Mouse (Mus musculus) CD8-positive naive resting alpha-beta T cell, adult 2 months (primary cell): Measurements from ENCODE around the gene Med12l.

Source experiments
- DNase-seq, 2 experiments: peaks; one replicate each; pipeline ENCODE4 v3.0.0; 2022; ENCODE audit warnings: low read depth in 2 of 2, low spot score in 2 of 2

Med12l gene

DNA sequence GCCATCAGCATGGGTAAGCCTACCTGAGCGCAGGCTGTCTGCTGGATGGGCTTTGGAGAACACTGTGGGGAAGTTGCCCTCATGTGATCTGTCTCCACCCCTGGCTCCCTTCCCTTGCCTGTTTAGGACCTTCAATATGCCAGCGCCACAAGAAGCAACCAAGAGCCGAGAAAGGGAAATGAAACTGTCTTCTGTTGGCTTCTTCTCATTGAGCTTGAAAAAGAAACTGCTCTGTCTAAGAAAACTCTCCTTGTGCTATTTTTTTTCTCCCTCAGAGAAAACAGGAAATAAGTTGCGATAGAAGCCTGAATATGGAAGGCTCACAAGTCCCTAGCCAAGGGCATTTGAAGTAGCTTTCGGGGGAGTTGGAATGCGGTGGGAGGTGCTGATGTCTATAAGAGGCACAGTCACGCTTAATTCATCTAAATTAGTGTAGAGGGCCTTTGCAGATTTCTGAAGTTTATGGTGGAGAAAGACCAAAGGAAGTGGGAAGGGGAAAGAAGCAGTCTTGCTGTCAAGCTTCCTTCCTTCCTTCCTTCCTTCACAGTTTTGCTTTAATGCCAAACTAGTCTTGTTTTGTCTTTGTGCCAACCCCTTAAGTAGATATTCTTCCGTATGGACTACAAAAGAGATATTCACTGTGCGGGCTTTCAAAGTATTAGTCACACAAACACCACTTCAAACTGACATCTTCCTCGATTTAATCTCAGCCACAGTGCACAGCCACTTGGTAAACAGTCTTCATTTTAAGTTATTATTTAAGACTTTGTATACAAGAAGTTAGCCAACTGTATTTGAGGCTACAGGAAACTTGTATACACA, 223.3 kb downstream of the Med12l start:
- DNase-seq: peak; percentile 16 to 21

DNA sequence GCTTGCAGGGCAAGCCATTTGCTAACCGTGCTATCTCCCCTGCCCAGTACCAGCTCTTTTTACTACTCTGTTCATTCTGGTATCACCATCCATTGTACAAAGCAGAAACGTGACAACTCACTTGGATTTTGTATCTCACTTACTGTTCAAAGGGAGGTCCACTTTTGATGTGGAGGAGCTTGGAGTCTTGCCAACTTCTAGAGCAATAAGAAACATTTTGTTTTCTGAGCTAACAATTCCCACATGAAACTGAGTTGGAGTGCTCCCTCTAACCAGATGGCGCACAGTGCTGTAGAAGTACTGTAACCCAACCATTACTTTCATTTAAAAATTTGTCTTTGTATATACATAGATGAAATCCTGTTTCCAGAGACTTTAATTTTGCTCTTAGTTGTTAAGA, 225.3 kb downstream of the Med12l start:
- DNase-seq: no peak

DNA sequence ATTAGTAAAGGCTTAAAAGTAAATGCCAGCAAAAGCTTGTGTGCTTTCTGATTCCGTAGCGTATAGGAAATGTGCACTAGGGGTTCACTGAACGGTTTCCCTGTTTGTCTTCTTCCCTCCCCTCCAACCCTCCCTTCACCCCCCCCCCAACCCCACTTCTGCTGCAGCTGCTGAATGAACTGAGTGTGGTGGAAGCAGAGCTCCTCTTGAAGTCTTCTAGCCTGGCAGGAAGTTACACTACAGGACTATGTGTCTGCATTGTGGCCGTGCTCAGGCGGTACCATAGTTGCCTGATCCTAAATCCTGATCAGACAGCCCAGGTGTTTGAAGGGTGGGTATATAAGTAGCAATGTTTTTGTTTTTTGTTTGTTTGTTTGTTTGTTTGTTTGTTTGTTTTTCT, 229.3 kb downstream of the Med12l start:
- peak; percentile 12 to 23 for DNase-seq

DNA sequence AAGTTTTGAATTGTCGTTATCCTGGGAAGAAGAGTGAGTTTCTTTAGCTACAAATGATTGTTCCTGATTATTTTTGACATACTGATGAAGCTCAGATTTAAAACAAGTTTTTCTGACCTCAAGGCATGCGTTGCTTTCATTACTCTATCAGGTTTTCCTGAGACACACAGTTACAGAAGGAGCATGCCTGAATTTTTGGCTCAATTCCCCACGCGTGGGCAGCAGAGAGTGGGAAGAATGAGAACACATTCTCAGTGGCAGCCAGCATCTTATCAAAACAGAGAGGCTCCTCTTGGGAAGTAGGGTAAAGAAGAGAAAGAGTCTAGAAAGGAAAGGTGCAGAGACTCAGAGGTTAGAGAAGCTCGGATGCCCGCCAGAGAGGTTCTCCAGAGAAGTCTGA, 237.8 kb downstream of the Med12l start:
- no peak for DNase-seq

DNA sequence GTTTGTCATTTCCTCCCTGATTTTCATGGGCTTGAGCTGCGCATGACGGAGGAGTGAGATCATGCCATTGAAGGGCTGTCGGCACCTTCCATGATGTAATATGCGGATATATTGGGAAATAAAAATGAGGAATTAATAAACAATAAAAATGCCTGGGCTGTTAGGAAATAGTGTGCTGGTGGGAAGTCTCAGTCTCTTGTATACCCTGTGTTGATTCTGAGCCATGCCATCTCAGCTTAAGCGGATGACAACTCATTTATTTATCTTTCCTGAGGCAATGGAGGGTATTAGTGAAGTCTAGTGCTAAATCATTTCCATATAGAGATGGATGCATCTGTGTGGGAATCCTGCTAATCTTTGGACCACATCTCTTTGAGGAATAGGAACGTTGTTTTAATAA, 242.4 kb downstream of the Med12l start:
- no peak for DNase-seq

DNA sequence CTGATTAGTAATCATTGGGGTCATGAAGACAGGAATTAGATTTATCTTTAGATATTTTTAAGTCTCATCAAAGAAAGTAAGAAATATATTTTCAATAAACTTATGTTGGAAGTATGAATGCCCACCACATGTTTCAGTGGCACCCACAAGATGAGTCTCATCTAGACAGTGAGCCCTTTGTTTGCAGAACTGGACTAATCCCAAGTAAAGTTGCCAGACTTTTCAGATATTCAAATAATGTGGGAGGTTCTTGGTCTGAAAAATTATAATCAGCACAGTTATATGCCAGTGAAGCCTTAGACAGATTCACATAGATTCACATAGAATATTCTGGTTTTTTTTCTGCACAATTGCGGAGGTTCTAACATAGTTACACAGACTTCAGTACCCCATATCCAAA, 244.8 kb downstream of the Med12l start:
- no peak for DNase-seq

- peak; percentile 8 to 30 for DNase-seq
Measured at GRCm38 (mm10) chr3:59257740-59258664, 252.4 kb downstream of the Med12l start.

- peak; percentile 37 to 48 for DNase-seq
Measured at GRCm38 (mm10) chr3:59260745-59261144, 255.1 kb downstream of the Med12l start.

GRCm38 (mm10) chr3:59261709-59262472, 256.3 kb downstream of the Med12l start:
- DNase-seq: no peak

DNA sequence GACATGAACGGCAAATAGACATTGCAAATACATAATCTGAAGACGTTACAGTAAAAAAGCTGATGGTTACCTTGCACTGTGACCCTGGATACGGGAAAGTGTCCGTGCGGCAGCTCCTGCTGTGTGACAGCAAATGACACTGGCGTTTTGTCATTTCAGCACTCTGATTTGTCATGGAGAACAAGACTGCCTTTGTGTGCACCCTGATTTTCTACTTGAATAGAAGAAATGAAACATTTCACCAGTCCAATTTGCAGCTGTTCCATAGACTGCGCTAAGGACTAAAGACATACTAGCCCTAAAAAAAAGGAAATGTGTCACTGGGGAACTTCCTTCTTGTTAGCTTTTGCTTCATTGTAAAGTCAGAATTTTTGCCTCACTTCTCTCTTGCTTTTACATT, 257.1 kb downstream of the Med12l start, which contains the start of gene P2ry12:
Gene P2ry12, minus strand, starts transcription at position 168 of the 400 bp plus-strand sequence.
- DNase-seq: no peak

DNA sequence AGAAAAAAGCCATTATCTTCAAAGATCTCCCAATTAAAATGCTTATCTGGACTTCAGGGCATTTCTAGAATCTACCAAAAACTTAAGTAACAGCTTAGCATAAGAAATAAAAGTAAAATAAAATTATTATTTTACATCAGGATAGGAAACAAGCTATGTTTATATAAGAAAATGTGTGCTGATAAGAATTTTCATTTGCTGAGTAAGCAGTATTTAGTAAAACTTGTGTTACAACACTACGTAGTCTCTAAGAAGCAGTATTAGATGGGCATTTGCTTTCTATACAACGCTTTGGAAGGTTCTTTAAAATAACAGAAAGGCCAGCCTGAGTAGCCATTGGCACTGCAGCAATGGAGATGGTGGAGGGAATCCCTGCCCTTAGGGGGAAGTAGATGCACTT, 257.8 kb downstream of the Med12l start:
- no peak for DNase-seq

DNA sequence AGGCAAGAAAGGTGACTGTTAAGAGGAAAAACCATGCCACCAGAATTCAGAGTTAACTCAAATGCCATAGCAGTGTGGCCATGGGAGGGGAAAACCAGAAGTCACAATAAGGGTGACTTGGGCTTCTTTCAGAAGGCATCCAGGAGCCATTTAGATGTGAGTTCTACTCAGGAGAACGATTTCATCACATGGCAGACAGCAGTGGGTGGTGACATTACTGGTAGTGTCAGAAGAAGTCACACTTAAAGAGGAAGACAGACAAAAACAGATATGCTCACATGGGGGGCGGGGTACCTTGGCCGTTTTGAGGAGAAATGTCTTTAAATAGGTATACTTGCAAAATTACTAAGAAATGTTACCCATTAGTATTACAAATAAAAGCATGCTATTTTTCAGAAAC, 258.4 kb downstream of the Med12l start:
- DNase-seq: no peak

DNA sequence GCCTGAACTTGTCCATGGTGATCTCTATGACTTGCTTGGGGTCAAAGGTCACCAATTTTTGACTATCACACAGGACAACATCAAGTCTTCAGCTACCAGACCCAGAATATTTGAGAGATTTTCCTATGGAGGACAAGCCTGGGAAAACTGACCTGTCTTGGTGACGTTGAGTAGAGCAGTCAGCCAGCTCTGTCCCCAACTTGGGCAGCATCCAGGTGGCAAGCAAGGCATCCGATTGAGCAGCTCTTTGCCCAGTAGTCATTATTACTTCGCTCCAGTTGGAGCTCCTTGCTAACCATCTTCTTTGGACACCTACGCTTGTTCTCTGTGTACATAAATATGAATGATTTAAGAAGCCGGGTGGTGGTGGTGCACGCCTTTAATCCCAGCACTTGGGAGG, 265.2 kb downstream of the Med12l start:
- DNase-seq: no peak

DNA sequence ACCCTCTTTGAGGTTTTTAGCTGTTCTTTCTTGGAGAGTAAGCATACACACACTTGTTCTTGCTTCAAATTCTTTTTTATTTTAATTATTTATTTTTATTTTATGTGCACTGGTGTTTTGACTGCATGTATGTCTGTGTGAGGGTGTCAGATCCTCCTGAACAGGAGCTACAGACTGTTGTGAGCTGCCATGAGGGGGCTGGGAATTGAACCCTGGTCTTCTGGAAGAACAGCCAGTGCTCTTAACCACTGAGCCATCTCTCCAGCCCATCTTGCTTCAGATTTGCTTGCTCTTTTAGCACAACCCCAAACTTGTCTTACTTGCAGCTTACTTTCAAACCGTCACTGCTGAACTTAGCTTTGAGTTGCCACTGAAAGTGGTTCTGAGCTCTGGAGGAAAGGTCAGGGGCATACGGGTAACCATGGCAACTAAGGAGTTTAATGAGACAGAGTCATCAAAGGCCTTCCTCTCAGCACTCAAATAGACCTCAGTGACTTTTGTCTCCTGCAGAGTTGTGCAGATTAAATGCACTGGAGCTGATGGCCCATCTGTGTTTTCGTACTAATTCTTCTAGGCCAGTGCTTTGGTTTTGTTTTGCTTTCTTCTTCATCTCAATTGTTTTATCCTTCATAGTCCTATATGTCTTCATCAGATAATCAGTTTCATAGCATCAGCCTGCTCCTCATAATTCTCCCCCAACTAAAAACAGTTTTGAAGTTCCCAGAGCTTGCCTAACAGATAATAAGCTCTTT, 272.1 kb downstream of the Med12l start:
- DNase-seq: no peak

DNA sequence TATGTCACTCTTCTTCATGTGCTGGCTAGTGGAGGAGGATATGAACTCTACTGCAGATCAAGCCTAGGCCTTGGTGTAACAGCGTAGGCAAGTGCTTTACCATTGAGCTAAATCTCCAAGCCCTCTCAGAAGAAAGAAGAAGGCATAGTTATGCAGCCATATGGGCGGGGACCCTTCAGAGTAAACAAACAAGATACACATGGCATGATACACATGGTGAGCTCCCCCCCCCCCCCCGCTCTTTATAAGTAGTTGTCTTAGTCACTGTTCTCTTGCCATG, 272.6 kb downstream of the Med12l start:
- DNase-seq: no peak

GRCm38 (mm10) chr3:59278620-59279019, 273.0 kb downstream of the Med12l start:
- DNase-seq: no peak

GRCm38 (mm10) chr3:59290551-59290950, 284.9 kb downstream of the Med12l start:
- DNase-seq: no peak

DNA sequence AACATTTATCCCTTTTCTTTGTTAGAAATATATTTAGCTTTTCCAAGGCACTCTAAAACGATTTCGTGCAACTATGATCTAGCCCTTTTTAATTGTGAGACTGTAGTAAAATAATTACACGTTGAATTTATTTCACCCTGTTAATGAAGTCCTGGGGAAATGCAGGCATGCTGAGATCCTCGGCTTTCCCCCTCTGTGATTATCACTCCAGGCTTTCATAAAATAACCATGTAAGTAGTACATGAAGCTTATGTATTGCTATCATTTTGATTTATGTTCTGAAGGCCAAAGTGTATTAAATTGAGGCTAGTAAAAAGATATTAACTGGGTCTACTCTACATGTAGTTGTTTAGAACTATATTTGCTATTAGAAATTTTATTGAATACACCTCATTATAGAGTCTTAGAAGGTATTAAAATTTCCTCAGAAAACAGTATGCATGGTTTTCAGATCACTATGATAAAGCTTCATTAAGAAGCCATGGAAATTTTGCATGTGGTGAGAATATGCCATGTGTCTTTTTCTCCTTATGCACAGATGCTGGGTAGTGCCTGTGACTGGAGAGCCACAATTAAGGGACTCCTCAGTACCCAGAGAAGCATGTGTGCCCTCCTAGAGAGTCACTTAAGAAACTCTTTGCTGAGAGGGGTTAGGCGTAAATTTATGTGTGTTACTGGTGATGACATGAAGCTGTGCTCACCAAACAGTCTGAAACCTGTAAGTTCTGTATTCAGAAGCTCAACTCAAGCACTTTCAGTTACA, 288.0 kb downstream of the Med12l start:
- no peak for DNase-seq

- DNase-seq: no peak
Measured at GRCm38 (mm10) chr3:59295699-59296562, 290.3 kb downstream of the Med12l start.
